Mouse (Mus musculus) gonadal fat pad, adult 2 months (tissue): ENCODE results near the gene Fanci. TPM values are rescaled to one million over a fixed set of nuclear protein-coding genes. Genes with fewer than 3 reads are reported as not detected.

Experiments used
- polyA plus RNA-seq: library from polyadenylated mRNA; depleted of rRNA; stranded (reverse); fragments of >200 nt; gene quantifications from 2 replicates; pipeline ENCODE4 v1.2.3, GENCODE M21; 2012; rRNA removed

Gene Fanci
- polyA plus RNA-seq, 1 experiment, result 0.28 TPM

Other genes starting within 250 kb of the Fanci start
- gene Mfge8, start 242.9 kb upstream of the Fanci start, polyA plus RNA-seq, result 3,925 and 6,021 TPM in 2 replicates
- gene Abhd2, start 118.7 kb upstream of the Fanci start, polyA plus RNA-seq, result 183 and 328 TPM in 2 replicates
- 0.11 TPM in 1 of 2 replicates, not detected in the other for gene Rlbp1, start 4.9 kb upstream of the Fanci start, polyA plus RNA-seq
- 40.7 and 50.3 TPM in 2 replicates for gene Polg, start 74.4 kb downstream of the Fanci start, polyA plus RNA-seq
- gene Rhcg, start 225.7 kb downstream of the Fanci start, polyA plus RNA-seq, result 272 and 356 TPM in 2 replicates